Mouse (Mus musculus) CH12F3 (cell line): ENCODE data around the gene Herc2.

Source experiments
- in situ Hi-C: fragments of 300-500 bp; cut with MboI; formaldehyde crosslinking; loops from 2 replicates; pipeline ENCODE4 v1.14.3; 2020; ENCODE audit warnings: low sequenced_read_pairs

Gene Herc2

DNA sequence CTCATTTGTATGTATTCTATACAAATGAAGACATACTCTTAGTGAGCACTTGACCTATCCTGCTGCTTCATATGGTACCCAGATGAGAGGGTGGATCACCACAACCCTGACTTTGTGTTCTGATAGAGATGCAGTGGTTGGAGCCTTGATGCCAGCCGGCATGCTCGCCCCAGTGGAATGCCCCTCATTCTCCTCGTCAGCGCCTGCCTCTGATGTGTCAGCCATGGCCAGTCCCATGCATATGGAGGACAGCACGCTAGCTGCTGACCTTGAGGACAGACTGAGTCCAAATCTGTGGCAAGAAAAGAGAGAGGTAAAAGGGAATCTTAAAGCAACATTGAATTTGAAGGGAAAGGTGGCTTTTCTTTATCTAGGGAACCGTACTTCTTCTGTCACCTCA is 141.0 kb downstream of the Herc2 start:
- in situ Hi-C loops = no loop called here

DNA sequence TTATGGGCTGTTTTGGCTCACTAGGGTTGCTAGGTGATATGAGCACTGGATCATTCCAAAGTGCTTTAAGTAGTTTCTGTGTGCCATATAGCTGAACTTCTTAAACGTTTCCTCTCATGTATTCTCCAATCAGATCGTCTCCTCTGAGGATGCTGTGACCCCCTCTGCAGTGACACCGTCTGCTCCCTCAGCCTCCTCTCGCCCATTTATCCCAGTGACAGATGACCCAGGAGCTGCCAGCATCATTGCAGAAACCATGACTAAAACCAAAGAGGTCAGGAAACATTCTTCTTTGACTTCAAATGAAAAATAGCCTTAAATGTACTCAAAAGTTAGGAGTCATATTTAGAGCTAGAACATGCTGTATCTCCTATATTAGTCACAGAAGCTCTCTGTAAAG is 141.7 kb downstream of the Herc2 start:
- in situ Hi-C loops = no loop called here

DNA sequence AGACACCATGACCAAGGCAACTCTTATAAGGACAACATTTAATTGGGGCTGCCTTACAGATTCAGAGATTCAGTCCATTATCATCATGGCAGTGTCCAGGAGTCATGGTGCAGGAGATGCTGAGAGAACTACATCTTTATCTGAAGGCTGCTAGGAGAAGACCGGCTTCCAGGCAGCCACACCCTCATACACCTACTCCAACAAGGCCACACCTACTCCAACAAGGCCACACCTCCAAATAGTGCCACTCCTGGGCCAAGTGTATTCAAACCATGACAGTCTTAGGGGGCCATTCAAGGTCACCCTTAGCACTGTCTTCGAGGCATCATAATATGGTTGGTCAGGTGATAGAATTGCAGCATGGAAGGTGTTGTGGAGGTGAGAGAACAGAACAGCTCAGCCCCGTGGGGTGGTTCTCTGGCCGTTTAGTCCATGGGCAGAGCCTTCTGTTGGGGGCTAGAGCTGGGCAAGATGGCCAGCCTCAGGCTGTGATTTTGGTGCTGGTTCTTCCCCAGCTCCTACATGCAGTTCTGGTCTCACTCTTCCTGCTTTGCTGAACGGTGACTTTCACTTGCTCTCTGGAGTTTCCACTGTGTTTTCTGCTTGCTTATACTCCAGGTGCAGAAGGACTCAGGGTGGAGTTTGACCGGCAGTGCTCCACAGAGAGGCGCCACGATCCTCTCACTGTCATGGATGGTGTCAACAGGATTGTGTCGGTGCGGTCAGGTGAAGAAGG is 151.7 kb downstream of the Herc2 start:
- in situ Hi-C loops = no loop called here

DNA sequence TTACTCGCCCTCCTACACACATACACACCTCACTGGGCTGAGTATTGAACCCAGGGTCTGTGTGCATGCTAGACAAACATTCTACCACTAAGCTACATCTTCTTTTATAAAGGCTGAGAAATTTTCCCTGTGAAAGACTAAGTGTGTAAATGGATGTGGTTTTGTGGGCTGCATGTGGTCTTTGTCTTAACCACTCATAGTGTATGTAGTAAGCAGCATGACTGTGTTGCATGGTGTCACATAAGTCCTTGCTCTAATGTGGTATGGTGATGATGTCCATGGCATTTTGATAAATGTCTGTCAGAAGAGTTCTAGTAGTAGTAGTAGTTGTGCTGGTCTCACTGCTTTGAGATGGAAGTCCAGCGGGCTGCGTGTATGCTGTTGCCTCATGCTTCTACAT is 152.8 kb downstream of the Herc2 start:
- in situ Hi-C loops = no loop called here

DNA sequence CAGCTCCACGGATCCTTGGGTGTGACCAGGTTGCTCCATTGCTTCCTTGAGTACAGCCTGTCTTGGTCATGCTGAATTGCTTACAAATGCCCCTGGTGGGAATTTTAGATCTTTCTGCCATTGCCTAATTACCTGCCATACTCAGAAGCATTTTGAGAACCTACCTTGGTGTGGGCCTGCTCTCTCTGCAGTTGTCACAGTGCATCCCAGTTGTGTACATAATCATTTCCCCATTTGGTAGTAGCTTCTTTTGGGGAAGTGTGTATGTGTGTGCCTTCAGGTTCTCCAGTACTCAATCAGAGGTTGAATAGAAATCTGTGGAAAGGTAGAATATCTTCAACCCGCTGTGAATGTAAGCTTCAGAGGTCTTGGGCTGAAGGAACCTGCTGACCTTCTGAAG is 153.3 kb downstream of the Herc2 start:
- in situ Hi-C loops = no loop called here

DNA sequence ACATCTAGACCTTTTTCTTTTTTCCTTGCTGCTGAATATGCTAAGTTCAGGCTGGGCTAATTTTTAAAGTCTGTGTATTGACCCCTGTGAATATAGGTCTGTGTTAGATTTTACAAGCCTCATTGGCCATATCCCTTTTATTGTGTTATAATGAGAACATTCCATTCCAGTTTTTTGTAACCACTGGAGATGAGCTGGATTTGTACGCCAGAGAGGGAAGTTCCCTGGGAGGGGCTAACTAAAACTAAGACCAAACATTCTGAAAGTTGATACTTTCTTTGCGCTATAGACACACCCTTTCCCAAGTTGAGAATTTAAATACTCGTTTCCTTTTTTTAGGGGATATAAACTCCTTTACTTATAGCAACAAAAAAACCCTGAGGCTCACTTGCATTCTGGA is 154.9 kb downstream of the Herc2 start:
- in situ Hi-C loops = no loop called here

DNA sequence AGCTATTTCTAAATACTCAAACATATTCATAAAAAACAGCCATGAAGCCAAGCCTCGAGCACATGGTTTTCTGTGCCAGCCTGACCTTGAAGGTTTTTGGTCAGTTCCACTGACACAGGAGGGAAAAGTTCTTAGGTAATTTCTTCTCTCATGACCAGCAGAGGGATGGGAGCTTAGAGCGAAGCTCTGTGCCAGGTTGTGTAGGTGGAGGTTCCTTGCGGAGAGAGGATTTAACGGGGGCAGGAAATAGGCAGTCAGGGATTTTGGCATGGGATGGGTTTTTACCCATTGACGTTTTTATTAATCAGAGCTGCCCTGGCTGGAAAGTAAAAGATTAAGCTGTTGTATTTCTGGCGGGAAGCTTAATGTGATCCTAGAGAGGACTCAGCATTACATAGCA is 170.8 kb downstream of the Herc2 start:
- in situ Hi-C loops = no loop called here

DNA sequence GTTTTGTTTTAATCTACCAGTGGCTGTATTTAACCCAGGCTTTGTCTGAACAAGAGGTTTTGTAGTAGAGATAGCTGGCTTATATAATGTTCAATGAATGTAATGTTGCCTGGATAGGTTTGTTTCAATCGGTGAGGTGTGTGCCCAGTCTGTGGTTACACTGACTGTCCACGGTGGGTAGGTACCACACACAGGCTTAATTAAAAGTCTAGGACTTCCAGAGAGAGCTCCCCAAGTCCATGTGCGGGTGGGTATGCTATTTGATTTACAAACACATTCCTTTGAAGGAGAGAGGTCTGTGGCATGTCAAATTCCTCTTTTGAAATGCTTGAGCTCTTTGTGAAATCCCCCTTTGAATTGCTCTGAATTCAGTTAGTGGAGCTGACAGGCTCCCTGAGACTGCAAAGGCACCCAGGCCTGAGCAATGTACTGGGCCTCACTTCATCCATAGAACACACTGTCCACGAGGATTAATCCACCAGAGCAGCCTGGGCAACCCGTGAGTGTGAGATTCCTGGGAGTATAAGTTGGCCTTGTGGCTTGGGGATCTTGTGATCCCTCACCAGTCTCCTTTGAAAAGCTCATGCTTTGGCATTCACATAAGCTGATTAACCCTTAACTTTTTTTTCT is 185.9 kb downstream of the Herc2 start:
- in situ Hi-C loops = no loop called here

DNA sequence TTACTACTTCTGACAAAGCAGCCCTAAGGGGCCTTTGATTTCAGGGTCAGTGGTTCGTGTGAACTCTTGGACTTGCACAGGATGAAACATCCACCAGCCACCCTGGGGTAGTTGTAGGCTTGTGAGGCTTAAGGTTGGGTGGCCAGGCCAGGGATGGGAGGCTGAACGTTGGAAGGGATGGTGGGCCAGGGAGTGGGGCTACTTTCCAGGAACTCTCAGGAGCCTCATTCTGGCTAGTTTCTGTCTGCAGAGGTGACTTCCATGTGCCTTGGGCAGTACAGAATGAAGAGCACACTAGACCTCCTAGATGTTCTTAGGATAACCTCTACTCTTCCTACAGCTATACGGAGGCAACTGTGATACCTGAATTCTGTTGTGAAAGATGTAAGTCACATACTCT is 186.6 kb downstream of the Herc2 start:
- in situ Hi-C loops = no loop called here

DNA sequence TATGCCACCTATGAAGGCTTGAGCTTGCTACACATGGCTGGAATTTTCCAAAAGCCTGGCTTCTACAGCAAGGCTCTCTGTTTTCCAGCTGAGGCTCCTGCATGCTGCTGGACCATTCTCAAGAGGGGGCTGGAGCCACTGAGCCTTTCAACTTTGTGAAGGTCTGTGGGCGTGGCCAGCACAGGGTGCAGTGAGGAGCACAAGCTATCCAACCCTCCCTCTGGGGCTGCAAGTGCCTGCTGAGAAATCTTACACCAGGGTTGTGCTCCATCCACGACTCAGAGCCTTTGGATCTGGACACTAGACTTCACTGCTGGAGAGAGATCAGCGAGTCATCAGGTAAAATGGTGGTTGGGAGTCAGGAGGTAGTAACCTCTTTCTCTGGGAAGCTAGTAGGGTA is 189.5 kb downstream of the Herc2 start, which contains the start of gene Oca2:
Oca2 (plus strand) TSS at position 218 of the 400 bp plus-strand sequence.
- in situ Hi-C loops = no loop called here

DNA sequence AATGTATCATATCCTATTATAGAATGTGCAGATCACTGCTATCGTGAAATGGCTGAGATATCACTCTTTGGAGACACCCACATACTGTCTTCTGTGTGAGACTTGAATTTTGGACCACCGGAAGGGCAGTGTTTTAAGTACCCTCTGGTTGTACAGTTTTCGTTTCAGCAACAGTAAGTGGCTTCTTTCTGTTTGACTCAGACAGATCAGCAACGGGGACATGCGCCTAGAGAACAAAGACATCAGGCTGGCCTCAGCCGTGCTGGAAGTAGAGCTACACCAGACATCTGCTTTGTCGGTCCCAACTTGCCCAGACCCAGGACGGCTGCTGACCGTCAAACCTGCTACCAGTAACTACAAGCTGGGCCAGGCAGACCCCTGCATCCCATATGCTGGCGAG is 204.6 kb downstream of the Herc2 start:
- in situ Hi-C loops = no loop called here

DNA sequence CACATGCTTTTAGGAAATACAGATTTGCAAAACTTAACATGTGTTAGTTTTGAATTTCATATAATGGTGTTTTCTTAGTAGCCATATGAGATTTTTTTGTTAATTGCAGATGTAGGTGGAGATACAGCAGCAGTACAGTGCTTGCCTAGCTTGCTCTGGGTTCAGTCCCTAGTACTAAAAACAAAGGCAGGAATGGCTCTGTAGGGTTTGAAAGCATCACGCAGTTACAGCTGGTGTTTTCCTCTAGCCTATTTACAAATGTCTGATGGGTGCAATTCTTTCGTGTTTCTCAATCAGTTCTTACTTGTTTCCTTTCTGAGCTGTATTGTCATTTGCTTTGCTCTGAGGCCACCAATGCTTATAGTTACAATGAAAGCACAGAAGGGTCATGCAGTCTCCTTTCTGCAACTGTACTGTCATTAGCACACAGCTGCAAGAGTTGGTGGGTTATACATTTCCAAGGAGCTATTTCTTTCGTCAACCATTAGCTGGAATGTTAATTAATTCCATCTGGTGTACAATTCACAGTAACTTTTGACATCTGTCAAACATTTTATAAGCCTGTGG is 208.0 kb downstream of the Herc2 start:
- in situ Hi-C loops = no loop called here

DNA sequence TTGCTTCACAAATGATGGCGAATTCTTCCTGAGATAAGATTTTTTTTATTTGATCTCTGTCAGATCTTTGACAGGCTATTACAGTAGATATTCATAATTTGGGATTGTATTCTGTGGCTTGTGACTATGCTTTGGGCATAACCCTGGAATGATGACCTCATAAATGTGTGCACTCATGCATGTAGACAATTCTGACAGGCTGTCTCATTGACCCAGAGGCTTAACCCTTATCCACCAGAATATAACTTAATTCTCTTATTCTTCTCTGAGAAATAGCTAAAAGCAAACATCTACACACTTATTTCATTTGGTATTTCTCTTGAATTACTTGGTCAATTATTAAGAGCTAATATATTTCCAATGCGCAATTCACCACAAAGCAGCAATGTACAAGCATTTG is 227.5 kb downstream of the Herc2 start:
- in situ Hi-C loops = no loop called here
